Mouse (Mus musculus) heart, adult 2 months (tissue): Measurements from ENCODE around the gene Olfr1350. TPM values are rescaled to one million over a fixed set of nuclear protein-coding genes. Genes with fewer than 3 reads are reported as not detected.
"Not testable (repeated sequence)": the region's sequence is repeated elsewhere in the genome, so short reads cannot be mapped to it uniquely, and the experiment has no call there.

Experiments used
- DNase-seq, 2 experiments: peaks; one replicate each; pipeline ENCODE4 v3.0.0; 2021
- H3K27ac ChIP-seq: fragments of 200-600 bp; 2 replicates; pipeline ENCODE4 v1.8.1; 2022
- H3K27me3 ChIP-seq: fragments of 200-500 bp; 2 replicates; pipeline ENCODE4 v1.6.1; 2012; ENCODE audit warnings: mild to moderate bottlenecking, low read length, inconsistent platforms, mixed read lengths; ENCODE audit not compliant: control insufficient read depth, insufficient read depth
- H3K36me3 ChIP-seq: fragments of 200-500 bp; 2 replicates; pipeline ENCODE4 v1.6.1; 2012; ENCODE audit warnings: low read length, inconsistent platforms; ENCODE audit not compliant: control insufficient read depth, insufficient read depth
- H3K4me1 ChIP-seq: fragments of 200-500 bp; 2 replicates; pipeline ENCODE4 v1.6.1; 2011; ENCODE audit warnings: low read length; ENCODE audit not compliant: control insufficient read depth, insufficient read depth
- H3K4me3 ChIP-seq: fragments of 200-600 bp; 2 replicates; pipeline ENCODE4 v1.8.1; 2022
- H3K79me2 ChIP-seq: fragments of 200-500 bp; replicated peaks from 2 replicates; pipeline ENCODE4 v1.6.1; 2012; ENCODE audit warnings: mild to moderate bottlenecking, inconsistent platforms, low read length, moderate library complexity, mixed read lengths; ENCODE audit not compliant: control insufficient read depth, insufficient read depth
- H3K9ac ChIP-seq: fragments of 200-500 bp; 2 replicates; pipeline ENCODE4 v1.6.1; 2012; ENCODE audit warnings: low read depth, mild to moderate bottlenecking, control low read depth, inconsistent platforms, low read length, mixed read lengths
- CTCF ChIP-seq: fragments of 200-600 bp; IDR thresholded peaks from 2 replicates; pipeline ENCODE4 v1.8.1; 2022; ENCODE audit warnings: antibody characterized with exemption, mild to moderate bottlenecking, moderate library complexity
- EP300 ChIP-seq: fragments of 200-500 bp; IDR thresholded peaks from 2 replicates; pipeline ENCODE4 v1.6.1; 2011; ENCODE audit warnings: low read depth, low read length, control low read depth; ENCODE audit not compliant: insufficient read depth
- POLR2A ChIP-seq: fragments of 200-500 bp; IDR thresholded peaks from 2 replicates; pipeline ENCODE4 v1.6.1; 2011; ENCODE audit warnings: mild to moderate bottlenecking, low read depth, low read length, control low read depth; ENCODE audit not compliant: insufficient read depth
- WGBS: fragments of 180-500 bp; shearing (Covaris S2); methylation state at CpG from one replicate; pipeline ENCODE4 v1.1.7; 2018; 5-methylcytosine and 5-hydroxymethylcytosine counted together
- intact Hi-C: fragments of 180-260 bp; cut with DNase I; formaldehyde crosslinking; loops from one replicate; pipeline ENCODE4 v1.15.1; 2025
- long read RNA-seq: library from polyadenylated mRNA; stranded (forward); transcript quantifications from one replicate; pipeline ENCODE4 v2.0.0, GENCODE M21; 2021
- polyA plus RNA-seq: library from polyadenylated mRNA; depleted of rRNA; stranded (reverse); fragments of >200 nt; gene quantifications from 2 replicates; pipeline ENCODE4 v1.2.3, GENCODE M21; 2012; rRNA removed
- total RNA-seq, 2 experiments: library from RNA; stranded (reverse); gene quantifications; 2 replicates each; pipeline ENCODE4 v1.2.3; 2021

The Olfr1350 gene
- total RNA-seq (not detected), polyA plus RNA-seq (not detected in 2 replicates)
- long read RNA-seq = 0 reads

DNA sequence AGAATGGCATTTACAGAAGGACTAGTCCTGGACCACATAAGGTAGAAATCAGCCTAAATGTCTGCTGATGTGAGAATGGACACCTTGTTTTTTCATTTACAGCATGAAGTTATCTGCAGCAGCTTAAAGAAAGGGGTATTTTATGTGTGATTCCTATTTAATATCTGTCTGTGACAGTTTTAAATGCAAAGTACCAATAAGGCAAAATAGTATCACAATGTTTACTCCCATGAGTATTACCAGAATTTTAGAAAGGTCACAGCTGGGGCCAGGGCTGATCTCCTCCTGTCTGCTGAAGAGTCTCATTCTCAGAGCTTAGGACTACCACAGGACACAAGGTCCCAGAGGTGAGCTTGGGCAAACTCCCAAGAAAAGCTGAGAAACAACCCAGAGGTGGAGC is at the start of gene Olfr1350:
Gene Olfr1350, plus strand, starts transcription at position 301 of the 400 bp plus-strand sequence.
- Histone ChIP-seq H3K4me3 (no peak within 1 kb of the TSS), H3K36me3 (no peaks in the 10 kb centered on the region), H3K79me2 (no peaks in the 10 kb centered on the region), H3K9ac (no peak within 1 kb of the TSS), H3K4me1 (no peaks in the 10 kb centered on the region), H3K27ac (no peak within 1 kb of the TSS), H3K27me3 (no peaks in the 10 kb centered on the region)
- TF ChIP-seq POLR2A = no peak
- TF ChIP-seq CTCF = no peak
- TF ChIP-seq EP300 = no peak
- intact Hi-C loops = no loop called here
- no peak for DNase-seq

DNA sequence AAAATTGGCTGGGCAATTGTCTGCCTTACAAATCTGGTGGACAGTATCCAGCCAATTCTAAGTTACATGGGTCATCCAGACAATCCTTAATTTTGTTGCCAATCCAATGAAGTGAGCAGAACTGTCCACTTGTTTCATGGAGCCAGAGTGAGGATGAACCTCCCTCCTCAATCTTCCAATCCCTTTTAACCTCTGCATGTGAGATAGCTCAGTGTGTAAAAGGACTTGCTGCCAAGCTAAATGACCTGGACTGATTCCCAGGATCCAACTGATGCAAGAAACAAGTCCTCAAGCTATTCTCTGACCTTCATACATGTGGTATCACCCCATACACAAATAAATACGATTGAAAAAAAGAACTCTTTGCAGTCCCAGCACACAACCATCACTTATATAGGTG is 43.0 kb upstream of the Olfr1350 start:
- no peaks in the 10 kb centered on the region for H3K27me3 ChIP-seq
- H3K4me1 ChIP-seq = no peaks in the 10 kb centered on the region
- no peak overlapping the region for H3K4me3 ChIP-seq
- no peak for DNase-seq
- WGBS = 15% methylated on average over 1 of the region's 1 CpGs
- H3K36me3 ChIP-seq = no peaks in the 10 kb centered on the region
- H3K9ac ChIP-seq = no peak overlapping the region
- intact Hi-C loops = no loop called here
- H3K27ac ChIP-seq = no peak overlapping the region
- no peaks in the 10 kb centered on the region for H3K79me2 ChIP-seq
- TF ChIP-seq CTCF = no peak
- TF ChIP-seq EP300 = no peak
- no peak for TF ChIP-seq POLR2A

DNA sequence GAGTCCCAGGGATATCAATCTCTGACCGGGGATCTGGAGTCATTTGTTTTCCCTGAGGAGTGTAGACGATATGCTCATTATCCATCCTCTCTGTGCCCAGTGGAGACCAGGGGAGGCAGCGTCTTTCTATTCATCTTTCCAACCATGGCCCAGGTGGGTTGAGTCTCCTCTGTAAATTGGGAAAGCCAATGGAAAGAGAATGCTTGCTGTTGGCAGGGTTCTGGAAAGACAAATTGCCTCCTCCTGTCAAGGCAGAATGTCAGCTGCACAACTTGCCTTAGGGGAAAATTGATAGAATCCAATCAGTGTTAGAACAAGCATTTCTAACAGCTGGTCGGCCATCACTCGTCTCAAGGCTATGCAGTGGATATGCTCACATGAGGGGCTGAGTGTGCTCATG is 41.8 kb upstream of the Olfr1350 start, which contains the start of gene Olfr1349:
Gene Olfr1349, minus strand, starts transcription at position 101 of the 400 bp plus-strand sequence.
- TF ChIP-seq EP300 (no peak), CTCF (no peak), POLR2A (no peak)
- intact Hi-C loops = no loop called here
- no peaks in the 10 kb centered on the region for H3K36me3 ChIP-seq
- no peak within 1 kb of the TSS for H3K27ac ChIP-seq
- no peaks in the 10 kb centered on the region for H3K79me2 ChIP-seq
- DNase-seq = no peak
- no peak within 1 kb of the TSS for H3K9ac ChIP-seq
- WGBS = 79% methylated on average over 5 of the region's 5 CpGs
- H3K27me3 ChIP-seq = no peaks in the 10 kb centered on the region
- no peaks in the 10 kb centered on the region for H3K4me1 ChIP-seq
- no peak within 1 kb of the TSS for H3K4me3 ChIP-seq

DNA sequence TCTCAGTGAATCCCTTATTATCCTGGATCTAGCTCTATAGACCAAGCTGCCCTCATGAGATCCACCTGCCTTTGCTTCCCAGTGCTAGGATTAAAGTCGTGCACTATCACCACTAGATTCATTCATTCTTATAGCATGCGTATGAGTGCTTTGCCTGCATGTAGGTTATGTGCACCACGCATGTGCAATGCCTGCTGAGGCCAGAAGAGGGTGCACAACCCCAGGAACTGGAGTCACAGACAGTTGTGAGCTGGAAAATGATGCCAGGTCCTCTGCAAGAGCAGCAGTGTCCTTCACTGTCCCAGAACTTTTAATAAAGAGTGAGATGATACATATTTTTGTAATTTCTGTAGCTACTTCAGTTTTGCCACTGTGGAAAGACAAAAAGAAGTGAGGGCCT is 39.6 kb upstream of the Olfr1350 start:
- Histone ChIP-seq H3K4me3 (no peak overlapping the region), H3K27ac (no peak overlapping the region), H3K27me3 (no peaks in the 10 kb centered on the region), H3K36me3 (no peaks in the 10 kb centered on the region), H3K9ac (no peak overlapping the region), H3K4me1 (no peaks in the 10 kb centered on the region), H3K79me2 (no peaks in the 10 kb centered on the region)
- TF ChIP-seq CTCF = no peak
- no peak for TF ChIP-seq POLR2A
- TF ChIP-seq EP300 = no peak
- intact Hi-C loops = no loop called here
- DNase-seq = no peak
- WGBS = 55% methylated on average over 3 of the region's 3 CpGs

DNA sequence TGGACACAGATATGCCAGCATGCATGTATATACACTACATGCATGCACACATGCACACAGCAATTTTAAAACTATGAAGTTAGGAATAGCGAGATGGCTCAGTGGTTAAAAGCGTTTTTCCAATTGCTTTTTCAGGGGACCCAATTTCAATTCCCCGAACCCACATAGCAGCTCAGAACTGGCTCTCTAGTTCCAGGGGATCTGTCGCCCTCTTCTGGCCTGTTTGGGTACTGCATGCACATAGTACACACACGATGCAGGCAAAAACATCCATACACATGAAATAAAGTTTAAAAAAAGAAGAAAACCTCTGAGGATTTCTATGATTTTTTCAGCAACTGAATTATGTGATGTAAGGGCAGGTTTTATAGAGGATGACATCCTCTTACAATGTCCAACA is 38.5 kb upstream of the Olfr1350 start:
- Histone ChIP-seq H3K4me1 (no peaks in the 10 kb centered on the region), H3K9ac (no peak overlapping the region), H3K36me3 (no peaks in the 10 kb centered on the region), H3K27ac (no peak overlapping the region), H3K27me3 (no peaks in the 10 kb centered on the region), H3K79me2 (no peaks in the 10 kb centered on the region), H3K4me3 (no peak overlapping the region)
- intact Hi-C loops = no loop called here
- no peak for TF ChIP-seq EP300
- TF ChIP-seq CTCF = peak; percentile 46
- TF ChIP-seq POLR2A = no peak
- no peak for DNase-seq
- 59% methylated on average over 5 of the region's 5 CpGs for WGBS

DNA sequence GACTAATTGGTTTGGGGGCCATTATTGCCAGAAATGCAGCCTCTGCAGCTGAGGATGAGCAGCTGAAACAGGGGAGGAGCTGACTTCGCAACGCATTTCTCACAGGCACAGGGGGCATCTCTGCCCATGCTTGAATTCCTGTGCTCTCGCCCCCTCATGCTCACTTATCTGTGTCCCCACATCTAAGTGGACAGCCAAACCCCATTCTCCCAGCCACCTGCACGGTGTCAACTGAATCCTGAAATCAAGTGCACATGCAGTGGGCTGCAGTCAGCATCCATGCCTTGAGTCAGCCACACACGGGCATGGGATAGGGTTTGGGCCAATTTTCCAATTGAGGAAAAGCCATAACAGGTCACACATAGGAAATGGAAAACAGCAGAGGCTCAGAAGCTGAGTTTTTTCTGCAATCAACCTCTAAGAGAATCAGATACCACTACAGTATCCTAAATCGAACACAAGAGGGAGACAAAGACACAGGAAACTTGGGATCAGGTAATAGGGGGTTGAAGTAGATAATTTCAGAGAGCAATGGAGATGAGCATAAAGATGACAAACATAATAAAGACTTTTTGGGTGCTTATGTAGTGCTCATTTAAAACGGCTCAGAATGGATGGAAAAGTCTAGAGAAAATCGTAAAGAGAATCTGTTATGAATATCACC is 21.6 kb downstream of the Olfr1350 start:
- H3K36me3 ChIP-seq = no peaks in the 10 kb centered on the region
- no peak overlapping the region for H3K27ac ChIP-seq
- intact Hi-C loops = loop anchor here (5.0 kb wide), 2 partner anchors 331 to 351 kb away; no protein-coding TSS in a partner anchor
- no peaks in the 10 kb centered on the region for H3K27me3 ChIP-seq
- DNase-seq = no peak
- no peak overlapping the region for H3K9ac ChIP-seq
- WGBS = 43% methylated on average over 8 of the region's 8 CpGs
- no peaks in the 10 kb centered on the region for H3K4me1 ChIP-seq
- H3K79me2 ChIP-seq = no peaks in the 10 kb centered on the region
- H3K4me3 ChIP-seq = no peak overlapping the region
- peak; percentile 66 for TF ChIP-seq CTCF
- TF ChIP-seq POLR2A = no peak
- TF ChIP-seq EP300 = no peak

DNA sequence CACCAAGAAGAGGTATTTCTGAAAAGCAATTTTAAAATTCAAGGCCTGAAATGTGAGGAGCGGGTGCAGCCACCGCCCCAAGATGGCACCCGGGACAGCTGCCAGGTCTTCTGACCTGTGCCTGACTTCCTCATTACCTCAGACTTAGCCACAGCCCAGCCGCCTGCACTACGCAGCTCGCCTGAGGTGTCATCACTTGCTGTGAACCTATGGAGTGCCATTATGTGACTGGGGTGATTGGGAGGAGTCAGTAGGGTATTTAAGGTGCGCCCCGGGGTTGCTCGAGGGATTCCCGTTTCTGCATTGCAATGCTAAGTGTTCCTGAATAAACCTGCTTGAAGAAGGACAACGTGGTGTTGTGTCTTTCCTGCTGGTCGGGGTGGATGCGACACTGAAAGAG is 24.1 kb downstream of the Olfr1350 start:
- H3K79me2 ChIP-seq, H3K4me3 ChIP-seq, H3K27ac ChIP-seq, H3K27me3 ChIP-seq, H3K9ac ChIP-seq, DNase-seq, H3K4me1 ChIP-seq, H3K36me3 ChIP-seq: not testable (repeated sequence)
- WGBS = 77% methylated on average over 13 of the region's 13 CpGs
- intact Hi-C loops = loop anchor here (5.0 kb wide), 2 partner anchors 329 to 349 kb away; no protein-coding TSS in a partner anchor
